Mouse (Mus musculus): ENCODE measurements around the gene Btnl9. TPM values are rescaled to one million over a fixed set of nuclear protein-coding genes. Genes with fewer than 3 reads are reported as not detected.
A peak's percentile ranks its signal among the peaks of the same experiment; 100 is the strongest.

Gene Btnl9
- polyA plus RNA-seq, 1 experiment from 2014 or later: 2.2 TPM

DNA sequence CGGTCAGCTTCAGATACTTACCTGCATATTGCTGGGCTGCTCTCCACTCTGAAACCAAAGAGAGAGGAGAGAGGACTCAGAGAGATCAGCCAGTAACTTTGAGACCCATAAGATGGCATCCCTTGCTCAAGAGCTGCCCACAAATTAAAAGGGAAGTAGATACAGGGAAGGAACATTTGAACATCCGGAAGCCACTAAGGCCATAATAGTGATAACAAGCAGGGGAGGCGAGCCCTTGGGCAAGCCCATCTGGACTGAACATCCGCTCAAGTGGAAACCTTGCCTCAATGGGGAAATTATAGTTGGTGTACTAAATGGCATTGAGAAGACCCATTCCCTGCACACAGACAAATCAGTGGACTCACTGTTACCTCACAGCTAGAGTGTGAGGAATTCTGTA lies 16.4 kb downstream of the Btnl9 start:
- H3K9me3 ChIP-seq: no peaks in the 10 kb centered on the region
- no peak overlapping the region for H3K27ac ChIP-seq
- no peak overlapping the region for H3K4me3 ChIP-seq (replicated peaks)
- H3K36me3 ChIP-seq: no peaks in the 10 kb centered on the region
- no peak overlapping the region for H3K4me2 ChIP-seq (replicated peaks)
- peaks cover 9% of the 10 kb centered on the region; the same call in 1 of the 2 replicates for H3K27me3 ChIP-seq (replicated peaks)
- H3K9ac ChIP-seq: no peak overlapping the region
- ATAC-seq: no peak
- 92% methylated on average over 4 of the region's 4 CpGs for WGBS
- peaks cover 2% of the 10 kb centered on the region; the same call in 1 of the 2 replicates for H3K4me1 ChIP-seq (replicated peaks)

DNA sequence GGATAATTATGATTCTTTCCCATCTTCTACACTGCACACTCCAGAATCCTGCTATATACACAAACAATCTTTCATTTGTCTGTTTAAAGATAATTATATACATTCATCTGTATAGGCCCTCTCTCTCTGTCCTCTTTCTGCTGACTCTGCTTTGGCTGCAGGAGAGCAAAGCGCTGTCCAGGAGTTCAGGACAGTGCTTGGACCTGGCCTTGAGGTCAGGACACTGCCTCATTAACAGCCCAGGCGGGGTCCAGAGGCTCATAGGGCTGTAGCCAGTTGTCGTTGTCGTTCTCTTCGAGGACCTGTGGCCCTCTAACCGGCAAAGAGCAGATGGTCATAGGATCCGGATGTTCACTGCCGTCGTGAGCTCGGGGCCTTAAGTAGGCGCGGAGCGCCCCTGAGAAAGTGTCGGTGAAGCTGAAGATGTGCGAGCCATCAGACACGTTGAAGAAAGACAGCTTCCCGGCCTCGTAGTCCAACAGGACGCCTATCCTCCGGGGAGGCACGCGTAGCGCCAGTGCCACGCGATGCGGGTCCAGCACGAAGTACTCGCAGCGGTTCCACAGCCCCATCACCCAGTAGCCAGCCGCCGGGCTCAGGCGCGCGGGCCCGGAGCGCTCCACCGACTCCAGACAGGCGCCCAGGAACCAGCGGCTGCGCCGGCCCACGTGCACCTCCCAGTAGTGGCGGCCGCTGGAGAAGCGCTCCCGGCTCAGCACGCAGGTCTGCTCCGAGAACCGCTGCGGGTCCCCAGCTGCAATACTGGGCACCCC lies 17.9 kb downstream of the Btnl9 start:
- peak overlapping the region; percentile 21; the same call in 1 of the 2 replicates for H3K9ac ChIP-seq
- H3K4me2 ChIP-seq (replicated peaks): peak overlapping the region; percentile 86
- 5% methylated on average over 50 of the region's 50 CpGs for WGBS
- H3K27me3 ChIP-seq (replicated peaks): peaks cover 9% of the 10 kb centered on the region; the same call in 1 of the 2 replicates
- no peak overlapping the region for H3K27ac ChIP-seq
- no peaks in the 10 kb centered on the region for H3K9me3 ChIP-seq
- H3K4me3 ChIP-seq (replicated peaks): peak overlapping the region; percentile 33
- peak; percentile 77 for ATAC-seq
- H3K4me1 ChIP-seq (replicated peaks): peaks cover 2% of the 10 kb centered on the region; the same call in 1 of the 2 replicates
- no peaks in the 10 kb centered on the region for H3K36me3 ChIP-seq

DNA sequence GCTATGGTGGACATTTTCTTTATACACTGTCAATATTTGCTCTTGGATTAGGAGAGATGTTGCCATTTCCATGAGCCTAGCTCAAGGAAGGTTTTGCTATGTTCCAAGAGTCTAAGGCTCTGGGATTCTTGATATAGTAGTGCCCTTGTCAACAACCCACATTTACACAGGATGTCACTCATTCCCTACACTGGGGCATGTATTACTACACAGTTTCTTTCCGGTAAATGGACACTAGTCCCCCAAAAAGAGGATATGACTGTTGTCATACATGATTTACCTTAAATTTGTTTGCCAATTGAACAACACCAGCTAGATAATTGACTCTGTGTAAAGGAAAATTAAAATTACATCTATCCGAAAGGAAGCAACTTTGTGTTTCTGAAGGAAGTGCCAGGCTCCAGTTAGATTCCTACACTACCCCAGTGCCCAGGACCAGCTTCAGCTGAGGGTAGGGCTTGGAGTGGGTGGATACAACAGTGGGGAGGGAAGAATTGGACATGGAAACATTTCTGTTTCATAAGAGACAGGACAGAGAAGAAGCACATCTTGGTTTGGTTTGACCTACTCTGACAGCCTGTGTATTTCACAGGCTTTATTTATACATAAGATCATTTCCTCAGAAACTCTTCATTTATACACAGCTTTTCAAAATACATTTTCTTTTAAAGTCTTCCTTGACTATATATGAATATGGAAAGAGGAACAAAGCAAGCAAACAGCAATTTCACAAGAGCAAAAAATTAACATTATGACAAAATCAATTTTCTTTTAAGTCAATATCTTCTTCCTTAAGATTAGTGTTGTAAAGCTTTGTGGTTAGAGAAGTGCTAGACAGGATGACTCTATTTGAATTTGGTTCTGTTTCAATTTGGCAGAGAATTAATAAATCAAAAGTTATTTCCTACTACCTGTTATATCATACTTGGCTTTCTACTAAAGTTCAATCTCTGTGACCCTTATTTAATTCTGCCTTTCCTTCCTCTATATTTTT lies 29.8 kb downstream of the Btnl9 start:
- no peak for ATAC-seq
- no peak overlapping the region for H3K9ac ChIP-seq
- H3K4me2 ChIP-seq (replicated peaks): no peak overlapping the region
- 81% methylated on average over 2 of the region's 2 CpGs for WGBS
- no peaks in the 10 kb centered on the region for H3K4me1 ChIP-seq (replicated peaks)
- no peaks in the 10 kb centered on the region for H3K36me3 ChIP-seq
- no peaks in the 10 kb centered on the region for H3K9me3 ChIP-seq
- no peaks in the 10 kb centered on the region for H3K27me3 ChIP-seq (replicated peaks)
- no peak overlapping the region for H3K27ac ChIP-seq
- no peak overlapping the region for H3K4me3 ChIP-seq (replicated peaks)

DNA sequence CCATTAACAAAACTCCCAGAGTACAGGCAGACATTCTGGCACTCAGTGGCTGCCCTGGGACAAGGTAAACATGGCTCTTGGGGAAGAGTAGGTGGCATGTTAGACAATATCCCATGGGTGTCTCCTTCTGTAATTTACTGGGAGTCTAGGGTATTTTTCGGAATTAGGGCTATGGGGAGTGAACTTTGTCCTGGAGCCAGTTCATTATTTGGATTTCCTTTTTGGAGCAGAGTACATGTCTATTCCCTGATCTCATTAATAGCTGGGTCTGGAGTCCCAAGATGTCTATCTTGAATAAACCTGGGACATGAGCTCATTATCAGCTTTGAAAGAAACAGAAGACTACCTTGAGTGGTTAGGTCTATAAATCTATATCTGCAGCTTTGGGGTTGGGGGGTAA lies 32.9 kb downstream of the Btnl9 start, which contains the start of gene Olfr1394:
Olfr1394 (plus strand) TSS at position 301 of the 400 bp plus-strand sequence.
- no peaks in the 10 kb centered on the region for H3K9me3 ChIP-seq
- no peak within 1 kb of the TSS for H3K27ac ChIP-seq
- H3K9ac ChIP-seq: no peak within 1 kb of the TSS
- H3K36me3 ChIP-seq: no peaks in the 10 kb centered on the region
- H3K27me3 ChIP-seq (replicated peaks): no peaks in the 10 kb centered on the region
- H3K4me1 ChIP-seq (replicated peaks): no peaks in the 10 kb centered on the region
- H3K4me2 ChIP-seq (replicated peaks): no peak within 1 kb of the TSS
- 74% methylated on average over 1 of the region's 1 CpGs for WGBS
- no peak within 1 kb of the TSS for H3K4me3 ChIP-seq (replicated peaks)
- no peak for ATAC-seq

DNA sequence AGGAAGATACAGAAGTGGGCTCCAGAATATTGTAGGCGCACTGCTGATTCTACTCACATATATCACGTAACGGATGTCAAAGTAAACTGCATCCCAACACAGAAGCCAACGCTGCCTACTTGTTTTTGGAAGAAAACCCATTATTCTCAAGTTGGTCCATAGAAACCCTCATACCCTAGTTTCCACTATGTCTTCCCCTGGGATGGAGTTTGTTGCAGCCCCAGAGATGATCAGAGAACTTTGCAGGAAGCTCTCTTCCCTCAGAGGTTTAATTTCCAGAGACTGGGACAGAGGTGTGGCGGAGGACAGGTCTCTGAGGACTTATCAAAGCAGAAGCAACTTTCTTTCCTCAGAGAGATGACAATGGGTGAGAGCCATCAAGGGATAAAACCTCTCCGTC lies 45.0 kb downstream of the Btnl9 start, which contains the start of gene Olfr1395:
Olfr1395 (plus strand) TSS at position 301 of the 400 bp plus-strand sequence.
- Histone ChIP-seq H3K4me1 (replicated peaks) (no peaks in the 10 kb centered on the region), H3K27ac (no peak within 1 kb of the TSS), H3K27me3 (replicated peaks) (no peaks in the 10 kb centered on the region), H3K4me3 (replicated peaks) (no peak within 1 kb of the TSS), H3K36me3 (no peaks in the 10 kb centered on the region), H3K9me3 (no peaks in the 10 kb centered on the region), H3K4me2 (replicated peaks) (no peak within 1 kb of the TSS), H3K9ac (no peak within 1 kb of the TSS)
- WGBS: 92% methylated on average over 6 of the region's 6 CpGs
- no peak for ATAC-seq

DNA sequence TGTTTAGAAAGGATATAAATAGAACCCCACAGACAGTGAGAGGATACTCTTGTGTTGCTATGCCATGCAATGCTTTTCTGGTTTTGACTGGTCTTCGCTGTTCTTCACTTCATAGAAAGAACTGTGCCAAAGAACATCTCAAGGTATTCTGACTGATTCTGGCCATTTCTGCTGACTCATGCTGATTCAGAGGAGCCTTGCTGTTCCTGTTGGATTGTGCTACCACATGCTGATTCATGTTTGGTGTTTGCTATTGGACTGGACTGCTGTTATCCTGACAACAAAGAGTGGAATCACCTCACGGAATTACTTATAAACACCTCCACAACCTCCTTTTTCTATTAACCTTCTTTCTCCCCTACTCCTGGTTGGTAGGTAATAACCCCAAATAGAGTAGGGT lies 62.8 kb downstream of the Btnl9 start:
- no peak for ATAC-seq
- no peak overlapping the region for H3K27ac ChIP-seq
- H3K9ac ChIP-seq: no peak overlapping the region
- H3K36me3 ChIP-seq: no peaks in the 10 kb centered on the region
- no peaks in the 10 kb centered on the region for H3K9me3 ChIP-seq
- H3K4me1 ChIP-seq (replicated peaks): 0 out of 2 replicates have a peak, but pooled peaks cover 3% of the 10 kb centered on the region
- no peak overlapping the region for H3K4me3 ChIP-seq (replicated peaks)
- 81% methylated on average over 2 of the region's 2 CpGs for WGBS
- H3K4me2 ChIP-seq (replicated peaks): no peak overlapping the region
- H3K27me3 ChIP-seq (replicated peaks): no peaks in the 10 kb centered on the region

DNA sequence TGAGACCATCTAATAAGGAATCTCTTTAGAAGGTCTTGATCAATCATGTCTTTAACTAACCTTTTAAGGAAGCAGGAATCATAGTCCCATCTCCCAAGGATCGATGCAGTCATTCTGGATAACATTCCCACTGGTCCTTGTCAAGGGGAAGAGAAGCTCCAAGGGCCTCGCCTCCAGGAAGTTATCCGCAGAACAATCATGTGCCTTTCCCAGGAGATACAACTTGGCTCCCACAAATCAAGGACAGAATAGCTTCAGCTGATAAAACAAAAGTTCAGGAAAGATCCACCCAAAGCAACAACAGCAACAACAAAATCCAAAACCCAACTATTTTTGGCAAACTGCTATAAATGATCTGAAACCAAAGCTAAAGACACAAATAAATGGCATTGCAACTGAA lies 67.3 kb downstream of the Btnl9 start:
- Histone ChIP-seq H3K4me1 (replicated peaks) (no peaks in the 10 kb centered on the region), H3K36me3 (no peaks in the 10 kb centered on the region), H3K9me3 (no peaks in the 10 kb centered on the region), H3K9ac (no peak overlapping the region), H3K4me3 (replicated peaks) (no peak overlapping the region), H3K27ac (no peak overlapping the region), H3K4me2 (replicated peaks) (no peak overlapping the region), H3K27me3 (replicated peaks) (no peaks in the 10 kb centered on the region)
- 79% methylated on average over 3 of the region's 3 CpGs for WGBS
- ATAC-seq: no peak

Other genes starting within 250 kb of the Btnl9 start
- gene Psme2b, start 241.0 kb downstream of the Btnl9 start, polyA plus RNA-seq (2015; fragmentation: Nextera tagmentation; extraction: Ambion mirVana): 4.5 and 5.0 TPM in 2 replicates
- not detected in 2 replicates for gene Olfr56, start 208.3 kb downstream of the Btnl9 start, polyA plus RNA-seq (2015; fragmentation: Nextera tagmentation; extraction: Ambion mirVana)
- 0.67 and 1.0 TPM in 2 replicates for gene 9930111J21Rik1, start 207.8 kb downstream of the Btnl9 start, polyA plus RNA-seq (2015; fragmentation: Nextera tagmentation; extraction: Ambion mirVana)
- not detected in 2 replicates for gene Gm12185, start 194.9 kb downstream of the Btnl9 start, polyA plus RNA-seq (2015; fragmentation: Nextera tagmentation; extraction: Ambion mirVana)
- gene Tgtp1, start 193.0 kb downstream of the Btnl9 start, polyA plus RNA-seq (2015; fragmentation: Nextera tagmentation; extraction: Ambion mirVana): 1.8 and 2.2 TPM in 2 replicates
- 0.76 and 1.1 TPM in 2 replicates for gene 9930111J21Rik2, start 135.9 kb downstream of the Btnl9 start, polyA plus RNA-seq (2015; fragmentation: Nextera tagmentation; extraction: Ambion mirVana)
- 0.56 and 0.88 TPM in 2 replicates for gene Tgtp2, start 123.0 kb downstream of the Btnl9 start, polyA plus RNA-seq (2015; fragmentation: Nextera tagmentation; extraction: Ambion mirVana)
- 3.1 and 3.2 TPM in 2 replicates for gene Ifi47, start 110.6 kb downstream of the Btnl9 start, polyA plus RNA-seq (2015; fragmentation: Nextera tagmentation; extraction: Ambion mirVana)
- not detected in 2 replicates for gene Olfr1396, start 72.3 kb downstream of the Btnl9 start, polyA plus RNA-seq (2015; fragmentation: Nextera tagmentation; extraction: Ambion mirVana)
- not detected in 2 replicates for gene Olfr1395, start 44.9 kb downstream of the Btnl9 start, polyA plus RNA-seq (2015; fragmentation: Nextera tagmentation; extraction: Ambion mirVana)
- not detected in 2 replicates for gene Olfr1394, start 32.8 kb downstream of the Btnl9 start, polyA plus RNA-seq (2015; fragmentation: Nextera tagmentation; extraction: Ambion mirVana)
- gene Zfp62, start 16.1 kb upstream of the Btnl9 start, polyA plus RNA-seq (2015; fragmentation: Nextera tagmentation; extraction: Ambion mirVana): 24.4 and 28.6 TPM in 2 replicates
- gene Mgat1, start 57.0 kb upstream of the Btnl9 start, polyA plus RNA-seq (2015; fragmentation: Nextera tagmentation; extraction: Ambion mirVana): 53.5 and 61.2 TPM in 2 replicates
- gene Olfr1393, start 91.1 kb upstream of the Btnl9 start, polyA plus RNA-seq (2015; fragmentation: Nextera tagmentation; extraction: Ambion mirVana): not detected in 2 replicates
- not detected in 2 replicates for gene Olfr1392, start 98.1 kb upstream of the Btnl9 start, polyA plus RNA-seq (2015; fragmentation: Nextera tagmentation; extraction: Ambion mirVana)
- gene Olfr10, start 117.6 kb upstream of the Btnl9 start, polyA plus RNA-seq (2015; fragmentation: Nextera tagmentation; extraction: Ambion mirVana): not detected in 2 replicates
- not detected in 2 replicates for gene Olfr1391, start 135.6 kb upstream of the Btnl9 start, polyA plus RNA-seq (2015; fragmentation: Nextera tagmentation; extraction: Ambion mirVana)
- not detected in 2 replicates for gene Olfr1390, start 148.0 kb upstream of the Btnl9 start, polyA plus RNA-seq (2015; fragmentation: Nextera tagmentation; extraction: Ambion mirVana)
- gene Olfr1389, start 235.9 kb upstream of the Btnl9 start, polyA plus RNA-seq (2015; fragmentation: Nextera tagmentation; extraction: Ambion mirVana): not detected in 2 replicates
- 0.06 and 0.10 TPM in 2 replicates for gene Olfr1388, start 249.5 kb upstream of the Btnl9 start, polyA plus RNA-seq (2015; fragmentation: Nextera tagmentation; extraction: Ambion mirVana)

All from intestine, embryonic 15.5 days (tissue).